Mouse (Mus musculus): ENCODE results near the gene Gas2l3. TPM values are rescaled to one million over a fixed set of nuclear protein-coding genes. Genes with fewer than 3 reads are reported as not detected.

Gene Gas2l3
- polyA plus RNA-seq, 1 experiment, result 12.1 TPM

- TF ChIP-seq CTCF (IDR thresholded peaks at IDR 0.05; ENCODE audit: borderline replicate concordance, insufficient read depth, low read length) (no peak), POLR2A (IDR thresholded peaks at IDR 0.05; ENCODE audit: low read depth, low read length) (no peak)
- H3K4me1 ChIP-seq (ENCODE audit: control insufficient read depth, insufficient read depth, low read length), result no peaks in the 10 kb centered on the region
Measured at GRCm38 (mm10) chr10:89453068-89453641, 9.4 kb upstream of the Gas2l3 start.

GRCm38 (mm10) chr10:89450411-89450810 lies 6.6 kb upstream of the Gas2l3 start:
- no peak for TF ChIP-seq POLR2A (IDR thresholded peaks at IDR 0.05; ENCODE audit: low read depth, low read length)
- no peak for TF ChIP-seq CTCF (IDR thresholded peaks at IDR 0.05; ENCODE audit: borderline replicate concordance, insufficient read depth, low read length)
- Histone ChIP-seq H3K4me3 (ENCODE audit: insufficient read depth, low read length) (no peak overlapping the region), H3K4me1 (ENCODE audit: control insufficient read depth, insufficient read depth, low read length) (peaks cover 4% of the 10 kb centered on the region), H3K27ac (ENCODE audit: insufficient read depth, low read length) (no peak overlapping the region)

More at GRCm38 (mm10) chr10:89453068-89453641, 9.4 kb upstream of the Gas2l3 start:
- Histone ChIP-seq H3K4me3 (ENCODE audit: insufficient read depth, low read length) (no peak overlapping the region), H3K27ac (ENCODE audit: insufficient read depth, low read length) (no peak overlapping the region)

GRCm38 (mm10) chr10:89444381-89444780 lies 614 bp upstream of the Gas2l3 start:
- Histone ChIP-seq H3K27ac (ENCODE audit: insufficient read depth, low read length) (no peak overlapping the region), H3K4me3 (ENCODE audit: insufficient read depth, low read length) (no peak overlapping the region), H3K4me1 (ENCODE audit: control insufficient read depth, insufficient read depth, low read length) (peaks cover 10% of the 10 kb centered on the region)
- TF ChIP-seq CTCF (IDR thresholded peaks at IDR 0.05; ENCODE audit: borderline replicate concordance, insufficient read depth, low read length) (no peak), POLR2A (IDR thresholded peaks at IDR 0.05; ENCODE audit: low read depth, low read length) (no peak)

DNA sequence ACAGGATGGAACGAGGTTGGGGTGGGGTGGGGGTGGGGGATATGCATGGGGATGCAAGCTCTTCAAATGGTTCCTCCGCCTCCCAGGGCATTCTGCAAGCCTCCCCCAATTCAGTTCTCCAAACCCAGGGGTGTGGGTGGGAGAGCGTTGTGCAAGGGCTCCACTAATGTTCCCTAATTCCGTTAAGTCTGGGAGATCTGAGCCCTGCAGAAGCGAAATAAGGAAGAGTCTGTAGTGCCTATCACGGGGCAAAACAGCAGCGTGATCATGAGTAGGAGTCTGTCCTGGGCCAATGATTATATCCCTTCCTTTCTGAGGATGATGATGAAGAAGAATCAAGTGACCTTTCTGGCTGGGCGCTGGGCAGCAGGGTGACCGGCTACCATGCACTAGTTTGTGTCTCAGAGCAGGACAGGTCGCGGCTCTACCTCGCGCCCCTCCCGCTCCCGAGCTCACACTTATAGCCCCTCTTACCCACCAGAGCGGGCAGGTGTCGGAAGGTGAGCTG lies 598 bp downstream of the Gas2l3 start:
- TF ChIP-seq POLR2A (IDR thresholded peaks at IDR 0.05; ENCODE audit: low read depth, low read length), result no peak
- TF ChIP-seq CTCF (IDR thresholded peaks at IDR 0.05; ENCODE audit: borderline replicate concordance, insufficient read depth, low read length), result no peak
- H3K27ac ChIP-seq (ENCODE audit: insufficient read depth, low read length), result no peak overlapping the region
- H3K4me3 ChIP-seq (ENCODE audit: insufficient read depth, low read length), result peak overlapping the region; percentile 80
- peaks cover 13% of the 10 kb centered on the region for H3K4me1 ChIP-seq (ENCODE audit: control insufficient read depth, insufficient read depth, low read length)

DNA sequence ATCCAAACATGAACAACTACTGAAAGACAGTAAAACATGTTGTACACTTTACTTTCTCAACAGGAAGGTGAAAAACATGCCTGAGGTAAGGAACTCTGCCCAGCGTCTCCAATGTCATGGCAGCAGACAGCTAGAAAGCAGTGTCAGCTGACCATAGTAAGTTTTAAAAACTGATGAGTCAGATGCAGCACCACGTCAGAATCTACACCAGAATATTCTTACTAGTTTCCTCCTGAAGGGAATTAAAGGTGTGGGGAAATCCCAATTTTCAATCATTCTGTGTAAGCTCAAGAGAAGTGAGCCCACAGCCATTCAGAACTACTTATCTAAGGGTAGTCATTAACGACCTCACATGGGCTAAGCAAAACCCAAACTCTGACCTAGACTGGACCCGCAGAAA lies 1.1 kb downstream of the Gas2l3 start:
- Histone ChIP-seq H3K4me3 (ENCODE audit: insufficient read depth, low read length) (peak overlapping the region; percentile 80), H3K27ac (ENCODE audit: insufficient read depth, low read length) (no peak overlapping the region), H3K4me1 (ENCODE audit: control insufficient read depth, insufficient read depth, low read length) (peaks cover 13% of the 10 kb centered on the region)
- TF ChIP-seq CTCF (IDR thresholded peaks at IDR 0.05; ENCODE audit: borderline replicate concordance, insufficient read depth, low read length) (no peak), POLR2A (IDR thresholded peaks at IDR 0.05; ENCODE audit: low read depth, low read length) (no peak)

- H3K4me3 ChIP-seq (ENCODE audit: insufficient read depth, low read length), result no peak overlapping the region
- H3K4me1 ChIP-seq (ENCODE audit: control insufficient read depth, insufficient read depth, low read length), result peaks cover 13% of the 10 kb centered on the region
- TF ChIP-seq POLR2A (IDR thresholded peaks at IDR 0.05; ENCODE audit: low read depth, low read length) (no peak), CTCF (IDR thresholded peaks at IDR 0.05; ENCODE audit: borderline replicate concordance, insufficient read depth, low read length) (no peak)
- H3K27ac ChIP-seq (ENCODE audit: insufficient read depth, low read length), result no peak overlapping the region
Measured at GRCm38 (mm10) chr10:89441961-89442360, 1.8 kb downstream of the Gas2l3 start.

DNA sequence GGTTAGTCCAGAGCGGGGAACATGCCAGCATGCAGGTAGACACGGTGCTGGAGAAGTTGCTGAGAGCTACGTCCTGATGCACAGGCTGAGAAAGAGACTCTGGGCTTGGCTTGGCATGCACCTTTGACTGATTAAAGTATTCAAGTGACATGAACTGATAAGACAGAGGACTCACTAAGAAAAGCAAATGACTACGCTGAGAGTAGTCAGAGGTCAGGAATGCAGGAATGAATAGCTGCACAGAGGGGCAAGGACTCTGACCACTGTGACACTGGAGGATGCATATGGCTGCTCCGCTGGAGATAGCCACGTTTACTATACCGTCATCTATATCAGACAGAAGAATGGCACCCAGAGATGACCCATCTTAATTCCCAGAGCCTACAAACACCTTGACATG lies 4.4 kb downstream of the Gas2l3 start:
- Histone ChIP-seq H3K4me1 (ENCODE audit: control insufficient read depth, insufficient read depth, low read length) (peaks cover 6% of the 10 kb centered on the region), H3K4me3 (ENCODE audit: insufficient read depth, low read length) (no peak overlapping the region), H3K27ac (ENCODE audit: insufficient read depth, low read length) (no peak overlapping the region)
- TF ChIP-seq POLR2A (IDR thresholded peaks at IDR 0.05; ENCODE audit: low read depth, low read length) (no peak), CTCF (IDR thresholded peaks at IDR 0.05; ENCODE audit: borderline replicate concordance, insufficient read depth, low read length) (no peak)

- Histone ChIP-seq H3K4me1 (ENCODE audit: control insufficient read depth, insufficient read depth, low read length) (peaks cover 6% of the 10 kb centered on the region), H3K27ac (ENCODE audit: insufficient read depth, low read length) (no peak overlapping the region), H3K4me3 (ENCODE audit: insufficient read depth, low read length) (no peak overlapping the region)
- TF ChIP-seq CTCF (IDR thresholded peaks at IDR 0.05; ENCODE audit: borderline replicate concordance, insufficient read depth, low read length) (no peak), POLR2A (IDR thresholded peaks at IDR 0.05; ENCODE audit: low read depth, low read length) (no peak)
Measured at GRCm38 (mm10) chr10:89437996-89438395, 5.8 kb downstream of the Gas2l3 start.

DNA sequence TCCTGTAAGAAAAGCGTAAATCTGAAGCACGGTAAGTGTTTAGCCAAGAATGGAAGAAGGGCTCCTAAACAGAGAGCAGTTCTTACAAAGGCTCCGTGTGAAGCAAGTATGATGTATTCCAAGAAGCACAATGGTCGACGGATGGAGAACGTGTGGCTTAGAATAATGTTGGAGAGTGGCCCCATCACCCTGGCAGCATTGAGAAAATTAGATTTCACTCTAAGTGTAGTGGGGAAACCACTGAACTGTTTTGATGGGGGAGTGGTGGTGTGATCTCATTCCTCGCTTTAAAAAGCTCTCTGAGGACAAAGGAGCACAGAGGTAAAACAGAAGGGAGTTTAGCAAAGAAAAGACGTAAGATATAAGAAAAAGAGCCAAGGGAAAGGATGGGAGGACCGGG lies 6.3 kb downstream of the Gas2l3 start:
- TF ChIP-seq POLR2A (IDR thresholded peaks at IDR 0.05; ENCODE audit: low read depth, low read length) (no peak), CTCF (IDR thresholded peaks at IDR 0.05; ENCODE audit: borderline replicate concordance, insufficient read depth, low read length) (no peak)
- Histone ChIP-seq H3K4me3 (ENCODE audit: insufficient read depth, low read length) (no peak overlapping the region), H3K4me1 (ENCODE audit: control insufficient read depth, insufficient read depth, low read length) (peaks cover 6% of the 10 kb centered on the region), H3K27ac (ENCODE audit: insufficient read depth, low read length) (no peak overlapping the region)

- peaks cover 4% of the 10 kb centered on the region for H3K4me1 ChIP-seq (ENCODE audit: control insufficient read depth, insufficient read depth, low read length)
- no peak overlapping the region for H3K27ac ChIP-seq (ENCODE audit: insufficient read depth, low read length)
- TF ChIP-seq POLR2A (IDR thresholded peaks at IDR 0.05; ENCODE audit: low read depth, low read length) (no peak), CTCF (IDR thresholded peaks at IDR 0.05; ENCODE audit: borderline replicate concordance, insufficient read depth, low read length) (no peak)
- no peak overlapping the region for H3K4me3 ChIP-seq (ENCODE audit: insufficient read depth, low read length)
Measured at GRCm38 (mm10) chr10:89435920-89436319, 7.8 kb downstream of the Gas2l3 start.
